Mouse (Mus musculus) spleen, adult 2 months (tissue): ENCODE results near the gene Fam43a. TPM values are rescaled to one million over a fixed set of nuclear protein-coding genes. Genes with fewer than 3 reads are reported as not detected.

Experiments used
- DNase-seq, 2 experiments: peaks; one replicate each; pipeline versions ENCODE4 v3.0.0 to v3.0.0-alpha.2; 2012 to 2021; ENCODE audit warnings: low spot score in 2 of 2, low read depth in 1 of 2
- H3K27ac ChIP-seq: fragments of 200-500 bp; 2 replicates; pipeline ENCODE4 v1.5.1; 2012; ENCODE audit warnings: low read length, inconsistent platforms; ENCODE audit not compliant: insufficient read depth
- H3K27me3 ChIP-seq: fragments of 200-500 bp; 2 replicates; pipeline ENCODE4 v1.6.1; 2012; ENCODE audit warnings: mild to moderate bottlenecking, moderate library complexity, low read length, inconsistent platforms; ENCODE audit not compliant: control insufficient read depth, insufficient read depth
- H3K36me3 ChIP-seq: fragments of 200-500 bp; 2 replicates; pipeline ENCODE4 v1.6.1; 2012; ENCODE audit warnings: mild to moderate bottlenecking, low read length, inconsistent platforms; ENCODE audit not compliant: control insufficient read depth, insufficient read depth
- H3K4me1 ChIP-seq: fragments of 200-500 bp; 2 replicates; pipeline ENCODE4 v1.6.1; 2011; ENCODE audit warnings: inconsistent platforms; ENCODE audit not compliant: control insufficient read depth, insufficient read depth, insufficient read length
- H3K4me3 ChIP-seq: fragments of 200-500 bp; 2 replicates; pipeline ENCODE4 v1.5.1; 2011; ENCODE audit warnings: mild to moderate bottlenecking, inconsistent platforms; ENCODE audit not compliant: insufficient read depth, insufficient read length; ENCODE audit errors: extremely low read depth
- CTCF ChIP-seq: fragments of 200-500 bp; IDR thresholded peaks from 2 replicates; pipeline ENCODE4 v1.5.1; 2011; ENCODE audit warnings: mild to moderate bottlenecking, inconsistent platforms; ENCODE audit not compliant: insufficient read depth, insufficient read length, insufficient replicate concordance; ENCODE audit errors: extremely low read depth
- POLR2A ChIP-seq: fragments of 200-500 bp; IDR thresholded peaks from 2 replicates; pipeline ENCODE4 v1.6.1; 2011; ENCODE audit warnings: low read depth, low read length, inconsistent platforms
- WGBS: fragments of 180-500 bp; shearing (Covaris S2); methylation state at CpG from one replicate; pipeline ENCODE4 v1.1.7; 2018; 5-methylcytosine and 5-hydroxymethylcytosine counted together
- polyA plus RNA-seq: library from polyadenylated mRNA; depleted of rRNA; stranded (reverse); fragments of >200 nt; gene quantifications from 2 replicates; pipeline ENCODE4 v1.2.3, GENCODE M21; 2012

Fam43a gene
- polyA plus RNA-seq, 1 experiment: 56.3 TPM

DNA sequence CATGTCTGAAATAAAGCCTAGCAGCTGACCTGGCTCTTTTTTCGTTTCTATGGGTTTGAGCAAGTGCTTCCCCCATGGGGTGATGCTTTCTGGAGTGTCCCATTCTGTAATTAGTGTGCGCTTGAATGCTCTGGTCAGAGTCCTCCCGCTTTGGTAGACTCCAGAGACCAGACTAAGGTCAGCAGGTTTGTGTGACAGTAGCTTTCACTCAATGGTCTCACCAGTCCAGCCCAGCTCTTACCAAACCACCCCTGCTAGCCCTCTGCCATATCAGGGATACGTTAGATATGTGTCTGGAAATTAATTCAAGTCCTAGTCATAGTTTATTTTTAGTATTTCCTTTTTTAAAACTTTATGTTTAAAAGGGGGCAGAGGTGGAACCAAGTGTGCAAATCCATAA, 38.9 kb upstream of the Fam43a start:
- Histone ChIP-seq H3K27ac (no peak overlapping the region), H3K27me3 (no peaks in the 10 kb centered on the region), H3K4me3 (no peak overlapping the region), H3K4me1 (no peaks in the 10 kb centered on the region), H3K36me3 (peaks cover 38% of the 10 kb centered on the region)
- no peak for DNase-seq
- TF ChIP-seq CTCF (no peak), POLR2A (no peak)
- 95% methylated on average over 4 of the region's 4 CpGs for WGBS

DNA sequence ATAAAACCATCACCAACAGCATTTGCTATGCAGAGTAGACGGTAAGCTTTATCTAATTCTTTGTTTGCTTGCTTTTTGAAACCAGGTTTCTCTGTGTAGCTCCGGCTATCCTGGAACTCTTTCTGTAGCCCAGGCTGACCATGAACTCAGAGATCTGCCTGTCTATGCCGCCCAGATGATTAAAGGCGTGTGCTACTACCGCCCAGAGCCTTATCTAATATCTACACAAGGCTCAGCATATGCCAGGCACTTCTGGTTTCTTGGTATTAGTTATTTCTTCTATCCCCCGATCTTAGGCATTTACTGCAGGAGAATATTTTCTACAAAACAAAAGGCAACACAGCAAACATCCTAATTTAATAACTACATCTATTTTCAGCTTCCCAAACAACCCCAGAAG, 33.9 kb upstream of the Fam43a start:
- WGBS: 79% methylated on average over 6 of the region's 6 CpGs
- TF ChIP-seq POLR2A: no peak
- no peak for TF ChIP-seq CTCF
- H3K4me1 ChIP-seq: no peaks in the 10 kb centered on the region
- no peak for DNase-seq
- H3K27ac ChIP-seq: no peak overlapping the region
- H3K36me3 ChIP-seq: peaks cover 54% of the 10 kb centered on the region
- no peaks in the 10 kb centered on the region for H3K27me3 ChIP-seq
- no peak overlapping the region for H3K4me3 ChIP-seq

DNA sequence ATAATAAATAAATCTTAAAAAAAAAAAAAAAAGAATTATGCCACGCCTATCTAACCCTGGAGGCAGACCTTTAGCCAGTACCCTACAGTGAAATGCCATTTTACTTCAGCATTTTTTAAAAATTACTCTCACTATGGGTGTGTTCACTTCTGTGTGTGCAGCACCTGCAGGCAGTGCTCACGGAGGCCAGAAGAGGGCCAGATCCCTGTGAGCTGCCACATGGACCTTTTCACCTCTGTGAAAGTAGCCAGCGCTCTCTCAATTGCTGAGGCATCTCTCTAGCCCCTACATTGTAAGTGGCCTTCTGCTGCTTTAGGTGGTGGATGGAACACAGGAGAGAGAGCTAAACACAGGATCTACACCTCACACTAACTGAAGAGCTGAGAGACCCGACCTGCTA, 29.4 kb upstream of the Fam43a start:
- Histone ChIP-seq H3K27me3 (no peaks in the 10 kb centered on the region), H3K4me3 (no peak overlapping the region), H3K27ac (no peak overlapping the region), H3K36me3 (peaks cover 48% of the 10 kb centered on the region), H3K4me1 (no peaks in the 10 kb centered on the region)
- TF ChIP-seq POLR2A: no peak
- TF ChIP-seq CTCF: no peak
- no peak for DNase-seq
- 95% methylated on average over 4 of the region's 4 CpGs for WGBS

GRCm38 (mm10) chr16:30571378-30571777, 28.1 kb upstream of the Fam43a start:
- peaks cover 52% of the 10 kb centered on the region for H3K36me3 ChIP-seq
- no peak overlapping the region for H3K4me3 ChIP-seq
- 64% methylated on average over 5 of the region's 5 CpGs for WGBS
- no peak overlapping the region for H3K27ac ChIP-seq
- DNase-seq: no peak
- H3K27me3 ChIP-seq: no peaks in the 10 kb centered on the region
- no peak for TF ChIP-seq POLR2A
- TF ChIP-seq CTCF: no peak
- H3K4me1 ChIP-seq: no peaks in the 10 kb centered on the region

DNA sequence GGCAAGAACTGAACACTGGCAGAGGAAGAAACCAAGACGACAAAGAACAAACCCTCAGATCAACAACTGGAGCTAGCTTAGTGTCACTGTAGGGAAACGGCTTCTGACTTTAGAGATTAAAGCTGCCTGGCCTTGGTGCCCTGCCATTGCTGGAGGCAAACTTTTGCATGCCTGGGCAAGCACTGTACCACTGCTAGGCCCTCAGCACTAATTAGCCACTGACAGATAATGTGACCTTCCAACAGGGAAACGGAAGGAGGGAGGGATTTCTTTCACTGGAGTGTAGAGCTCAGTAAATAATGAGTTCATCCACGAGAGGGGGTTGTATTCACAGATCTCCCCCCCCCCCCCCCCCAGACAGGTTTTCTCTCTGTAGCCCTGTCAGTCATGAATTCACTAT, 27.3 kb upstream of the Fam43a start:
- Histone ChIP-seq H3K4me3 (no peak overlapping the region), H3K4me1 (no peaks in the 10 kb centered on the region), H3K36me3 (peaks cover 50% of the 10 kb centered on the region), H3K27me3 (no peaks in the 10 kb centered on the region), H3K27ac (no peak overlapping the region)
- WGBS: 85% methylated on average over 4 of the region's 4 CpGs
- no peak for DNase-seq
- no peak for TF ChIP-seq CTCF
- TF ChIP-seq POLR2A: no peak

DNA sequence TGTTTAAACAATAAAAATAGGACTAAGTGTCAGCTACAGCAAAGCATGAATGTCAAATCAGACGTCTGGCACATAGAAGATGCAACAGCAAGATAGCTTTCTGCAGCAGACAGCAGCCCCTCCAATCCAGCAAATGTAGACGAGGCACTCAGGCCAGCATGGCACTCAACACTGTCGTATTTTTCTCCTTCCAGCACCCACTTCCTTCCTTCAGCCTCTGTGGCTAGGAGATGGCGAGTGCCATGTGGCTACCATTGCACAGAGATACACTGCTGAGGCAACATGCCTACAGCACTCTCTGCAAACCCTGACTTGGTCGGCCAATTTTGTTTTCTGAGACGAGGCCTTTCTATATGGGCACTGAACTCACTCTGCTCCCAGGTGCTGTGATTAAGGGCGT, 23.7 kb upstream of the Fam43a start:
- DNase-seq: no peak
- no peak for TF ChIP-seq CTCF
- no peak overlapping the region for H3K4me3 ChIP-seq
- H3K36me3 ChIP-seq: peaks cover 51% of the 10 kb centered on the region
- no peak overlapping the region for H3K27ac ChIP-seq
- no peaks in the 10 kb centered on the region for H3K4me1 ChIP-seq
- 54% methylated on average over 7 of the region's 7 CpGs for WGBS
- H3K27me3 ChIP-seq: no peaks in the 10 kb centered on the region

- no peaks in the 10 kb centered on the region for H3K27me3 ChIP-seq
- H3K36me3 ChIP-seq: peaks cover 52% of the 10 kb centered on the region
These were observed 23.1 kb upstream of the Fam43a start for GRCm38 (mm10) chr16:30576392-30576791.

More at GRCm38 (mm10) chr16:30576392-30576791, 23.1 kb upstream of the Fam43a start:
- no peak for TF ChIP-seq CTCF
- no peak for TF ChIP-seq POLR2A
- Histone ChIP-seq H3K27ac (no peak overlapping the region), H3K4me1 (no peaks in the 10 kb centered on the region), H3K4me3 (no peak overlapping the region)
- DNase-seq: no peak
- WGBS: 95% methylated on average over 1 of the region's 1 CpGs
